Mouse (Mus musculus) cerebellum, adult 2 months (tissue): ENCODE measurements around the gene Mbd5. TPM values are rescaled to one million over a fixed set of nuclear protein-coding genes. Genes with fewer than 3 reads are reported as not detected.

Experiments used
- DNase-seq, 2 experiments: peaks; one replicate each; pipeline ENCODE4 v3.0.0; 2021
- H3K27ac ChIP-seq: fragments of 200-500 bp; 2 replicates; pipeline ENCODE4 v1.5.1; 2012; ENCODE audit warnings: low read length, control low read depth, inconsistent platforms; ENCODE audit not compliant: insufficient read depth
- H3K27me3 ChIP-seq: fragments of 200-500 bp; 2 replicates; pipeline ENCODE4 v1.6.1; 2012; ENCODE audit warnings: inconsistent platforms, mild to moderate bottlenecking, low read length, moderate library complexity; ENCODE audit not compliant: control insufficient read depth, insufficient read depth
- H3K4me1 ChIP-seq: fragments of 200-500 bp; 2 replicates; pipeline ENCODE4 v1.6.1; 2011; ENCODE audit warnings: low read length; ENCODE audit not compliant: control insufficient read depth, insufficient read depth
- H3K4me3 ChIP-seq: fragments of 200-500 bp; replicated peaks from 2 replicates; pipeline ENCODE3; 2011; ENCODE audit warnings: mild to moderate bottlenecking, low read depth, low read length, control low read depth; ENCODE audit not compliant: insufficient read depth
- CTCF ChIP-seq: fragments of 200-500 bp; IDR thresholded peaks from 2 replicates; pipeline ENCODE4 v1.5.1; 2011; ENCODE audit warnings: low read depth, mild to moderate bottlenecking, control low read depth, low read length, moderate library complexity, borderline replicate concordance; ENCODE audit not compliant: insufficient read depth
- POLR2A ChIP-seq: fragments of 200-500 bp; IDR thresholded peaks from 2 replicates; pipeline ENCODE4 v1.6.1; 2011; ENCODE audit warnings: low read length, control low read depth, borderline replicate concordance; ENCODE audit not compliant: insufficient read depth
- WGBS: fragments of 180-500 bp; shearing (Covaris S2); methylation state at CpG from one replicate; pipeline ENCODE4 v1.1.7; 2018; 5-methylcytosine and 5-hydroxymethylcytosine counted together
- polyA plus RNA-seq: library from polyadenylated mRNA; depleted of rRNA; stranded (reverse); fragments of >200 nt; gene quantifications from 2 replicates; pipeline ENCODE4 v1.2.3, GENCODE M21; 2012

The Mbd5 gene
- polyA plus RNA-seq, 1 experiment: 29.3 TPM

GRCm38 (mm10) chr2:49234064-49234463 lies 284.8 kb downstream of the Mbd5 start:
- TF ChIP-seq POLR2A: no peak
- TF ChIP-seq CTCF: no peak
- no peak overlapping the region for H3K27ac ChIP-seq
- peaks cover 3% of the 10 kb centered on the region; the same call in 1 of the 2 replicates for H3K4me1 ChIP-seq
- DNase-seq: no peak
- H3K27me3 ChIP-seq: no peaks in the 10 kb centered on the region
- no peak overlapping the region for H3K4me3 ChIP-seq
- WGBS: 81% methylated on average over 2 of the region's 2 CpGs

- H3K4me1 ChIP-seq: no peaks in the 10 kb centered on the region
- no peak overlapping the region for H3K4me3 ChIP-seq
- TF ChIP-seq POLR2A (no peak), CTCF (no peak)
- no peaks in the 10 kb centered on the region for H3K27me3 ChIP-seq
- DNase-seq: no peak
- 88% methylated on average over 4 of the region's 4 CpGs for WGBS
- no peak overlapping the region for H3K27ac ChIP-seq
These were observed 292.4 kb downstream of the Mbd5 start for GRCm38 (mm10) chr2:49241715-49242114.

GRCm38 (mm10) chr2:49264092-49264491 lies 314.8 kb downstream of the Mbd5 start:
- Histone ChIP-seq H3K4me3 (no peak overlapping the region), H3K27ac (no peak overlapping the region), H3K4me1 (no peaks in the 10 kb centered on the region), H3K27me3 (no peaks in the 10 kb centered on the region)
- TF ChIP-seq CTCF (no peak), POLR2A (no peak)
- WGBS: 27% methylated on average over 2 of the region's 2 CpGs
- DNase-seq: no peak

DNA sequence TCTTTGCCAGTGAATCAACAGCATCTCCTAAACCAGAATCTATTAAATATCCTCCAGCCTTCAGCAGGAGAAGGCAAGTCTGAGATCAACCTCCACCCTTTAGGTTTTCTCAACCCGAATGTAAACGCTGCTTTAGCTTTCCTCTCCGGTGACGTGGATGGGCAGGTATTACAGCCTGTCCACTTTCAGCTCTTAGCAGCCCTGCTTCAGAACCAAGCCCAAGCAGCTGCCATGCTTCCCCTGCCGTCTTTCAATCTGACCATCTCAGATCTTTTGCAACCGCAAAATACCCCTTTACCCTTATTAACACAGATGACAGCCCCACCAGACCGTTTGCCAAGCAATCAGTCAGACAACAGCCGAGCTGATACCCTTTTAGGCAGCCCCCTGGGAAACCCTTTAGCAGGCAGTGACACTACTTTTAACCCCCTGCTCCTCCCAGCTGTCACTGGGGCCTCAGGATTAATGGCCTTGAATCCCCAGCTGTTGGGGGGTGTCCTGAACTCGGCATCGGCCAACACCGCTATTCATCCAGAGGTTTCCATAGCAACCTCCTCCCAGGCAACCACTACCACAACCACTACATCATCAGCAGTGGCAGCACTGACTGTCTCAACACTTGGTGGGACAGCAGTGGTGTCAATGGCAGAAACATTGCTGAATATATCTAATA lies 323.1 kb downstream of the Mbd5 start:
- no peaks in the 10 kb centered on the region; the same call in 1 of the 2 replicates for H3K27me3 ChIP-seq
- WGBS: 31% methylated on average over 11 of the region's 11 CpGs
- no peak overlapping the region for H3K27ac ChIP-seq
- no peaks in the 10 kb centered on the region for H3K4me1 ChIP-seq
- TF ChIP-seq POLR2A (no peak), CTCF (no peak)
- no peak overlapping the region for H3K4me3 ChIP-seq
- DNase-seq: no peak

DNA sequence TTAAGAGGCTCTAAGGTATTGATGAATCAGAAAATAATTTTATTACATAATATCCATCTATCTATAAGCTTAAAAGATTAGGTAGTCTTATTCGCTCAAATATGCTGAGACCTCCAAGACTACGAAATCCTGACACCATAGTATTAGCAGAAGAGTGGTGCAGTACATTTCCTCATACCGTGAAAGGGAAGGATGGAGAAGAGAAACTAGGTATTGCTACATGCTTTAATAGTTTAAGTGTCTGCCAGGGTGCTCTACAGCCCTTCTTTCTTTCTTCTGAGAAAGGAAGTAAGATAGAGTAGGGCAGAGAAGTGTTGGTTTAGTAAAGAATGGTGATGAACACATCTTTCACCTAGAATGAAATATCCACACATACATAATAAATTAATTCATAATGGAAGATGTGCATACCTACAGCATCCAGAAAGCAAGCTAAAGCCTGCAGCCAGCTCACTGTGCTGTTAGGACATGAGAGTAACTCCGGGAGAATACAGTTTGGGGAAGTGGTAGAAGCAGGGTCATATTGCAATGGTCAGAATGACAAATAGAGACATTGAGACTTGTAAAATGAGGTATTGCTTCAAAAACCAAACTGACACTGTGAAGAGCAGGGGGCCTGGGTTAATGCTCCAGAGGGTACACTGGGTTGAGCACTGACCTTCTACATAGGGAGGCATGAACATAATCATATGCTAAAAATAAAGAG lies 326.9 kb downstream of the Mbd5 start:
- Histone ChIP-seq H3K4me1 (no peaks in the 10 kb centered on the region), H3K27me3 (no peaks in the 10 kb centered on the region; the same call in 1 of the 2 replicates), H3K27ac (no peak overlapping the region), H3K4me3 (no peak overlapping the region)
- DNase-seq: no peak
- 97% methylated on average over 4 of the region's 4 CpGs for WGBS
- TF ChIP-seq CTCF (no peak), POLR2A (no peak)

DNA sequence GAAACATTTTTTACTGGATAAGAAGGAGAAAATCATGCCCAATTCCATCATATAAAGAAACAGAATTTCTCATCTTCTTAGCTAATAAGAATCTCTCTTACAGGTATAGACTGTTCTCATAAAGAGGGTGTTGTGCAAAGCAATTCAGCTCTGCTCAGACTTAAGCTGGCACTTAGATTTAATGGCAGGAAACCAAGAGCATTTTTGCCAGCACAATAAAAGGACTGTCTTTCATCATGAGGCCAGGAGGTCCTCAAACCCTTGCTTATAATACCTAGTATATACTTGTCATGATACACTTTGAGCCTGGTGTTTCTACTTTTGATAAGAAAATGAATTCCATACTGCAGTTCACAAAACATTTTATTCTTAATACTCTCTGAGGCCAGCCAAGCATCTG lies 331.2 kb downstream of the Mbd5 start:
- no peaks in the 10 kb centered on the region for H3K27me3 ChIP-seq
- H3K4me1 ChIP-seq: no peaks in the 10 kb centered on the region
- TF ChIP-seq POLR2A (no peak), CTCF (no peak)
- no peak overlapping the region for H3K4me3 ChIP-seq
- DNase-seq: no peak
- H3K27ac ChIP-seq: no peak overlapping the region

GRCm38 (mm10) chr2:49283583-49283982 lies 334.3 kb downstream of the Mbd5 start:
- H3K4me3 ChIP-seq: no peak overlapping the region
- no peaks in the 10 kb centered on the region for H3K4me1 ChIP-seq
- H3K27ac ChIP-seq: no peak overlapping the region
- no peaks in the 10 kb centered on the region for H3K27me3 ChIP-seq
- no peak for TF ChIP-seq POLR2A
- DNase-seq: peak in 1 of 2 experiments; percentile 15

GRCm38 (mm10) chr2:49286965-49287364 lies 337.7 kb downstream of the Mbd5 start:
- no peak for DNase-seq
- Histone ChIP-seq H3K27ac (no peak overlapping the region), H3K27me3 (no peaks in the 10 kb centered on the region), H3K4me3 (no peak overlapping the region), H3K4me1 (no peaks in the 10 kb centered on the region)
- no peak for TF ChIP-seq POLR2A
- no peak for TF ChIP-seq CTCF
- WGBS: 67% methylated on average over 1 of the region's 1 CpGs
